Mouse (Mus musculus): ENCODE measurements around the gene Arl3.

- TF ChIP-seq POLR2A (IDR thresholded peaks at IDR 0.05; ENCODE audit: control insufficient read depth, low read depth, low read length) (no peak), CTCF (IDR thresholded peaks at IDR 0.05; ENCODE audit: control insufficient read depth, insufficient read depth, insufficient replicate concordance, low read depth, low read length) (no peak)
Measured at GRCm38 (mm10) chr19:46553541-46553955, 19.4 kb downstream of the Arl3 start.
